Mouse (Mus musculus): ENCODE data around the gene Glrx5. TPM values are rescaled to one million over a fixed set of nuclear protein-coding genes. Genes with fewer than 3 reads are reported as not detected.

The Glrx5 gene
- total and polyA plus RNA-seq, 2 experiments from 2014 or later, result 35.8 to 185 TPM

GRCm38 (mm10) chr12:104997159-104997558 is 35.3 kb upstream of the Glrx5 start:
- ATAC-seq (ENCODE audit: low FRiP score), result no peak
- Histone ChIP-seq H3K4me1 (ENCODE audit: insufficient read depth, low read length) (no peaks in the 10 kb centered on the region), H3K27me3 (ENCODE audit: insufficient read depth, low read length) (no peaks in the 10 kb centered on the region), H3K27ac (ENCODE audit: low read depth, low read length) (no peak overlapping the region), H3K4me2 (ENCODE audit: low read depth, low read length, poor library complexity, severe bottlenecking) (no peak overlapping the region), H3K4me3 (ENCODE audit: low read depth, low read length) (no peak overlapping the region), H3K9me3 (ENCODE audit: low read length) (no peaks in the 10 kb centered on the region), H3K9ac (replicated peaks; ENCODE audit: low read length, poor library complexity, severe bottlenecking) (no peak overlapping the region), H3K36me3 (ENCODE audit: insufficient read depth, low read length) (no peaks in the 10 kb centered on the region)
- WGBS, result 78% methylated on average over 10 of the region's 10 CpGs
- TF ChIP-seq CTCF (IDR thresholded peaks at IDR 0.05), result no peak
- DNase-seq (ENCODE audit: low spot score), result no peak

GRCm38 (mm10) chr12:104997641-104998293 is 34.7 kb upstream of the Glrx5 start:
- H3K9me3 ChIP-seq (ENCODE audit: low read length), result no peaks in the 10 kb centered on the region
- H3K4me2 ChIP-seq (ENCODE audit: low read depth, low read length, poor library complexity, severe bottlenecking), result no peak overlapping the region
- no peak overlapping the region for H3K27ac ChIP-seq (ENCODE audit: low read depth, low read length)
- no peaks in the 10 kb centered on the region for H3K4me1 ChIP-seq (ENCODE audit: insufficient read depth, low read length)
- no peak for TF ChIP-seq CTCF (IDR thresholded peaks at IDR 0.05)
- H3K36me3 ChIP-seq (ENCODE audit: insufficient read depth, low read length), result no peaks in the 10 kb centered on the region
- ATAC-seq (ENCODE audit: low FRiP score) (no peak), DNase-seq (ENCODE audit: low spot score) (no peak)
- H3K9ac ChIP-seq (replicated peaks; ENCODE audit: low read length, poor library complexity, severe bottlenecking), result no peak overlapping the region
- WGBS, result 80% methylated on average over 10 of the region's 10 CpGs
- H3K27me3 ChIP-seq (ENCODE audit: insufficient read depth, low read length), result no peaks in the 10 kb centered on the region
- H3K4me3 ChIP-seq (ENCODE audit: low read depth, low read length), result no peak overlapping the region

GRCm38 (mm10) chr12:104998541-104998940 is 33.9 kb upstream of the Glrx5 start:
- ATAC-seq (ENCODE audit: low FRiP score), result no peak

DNA sequence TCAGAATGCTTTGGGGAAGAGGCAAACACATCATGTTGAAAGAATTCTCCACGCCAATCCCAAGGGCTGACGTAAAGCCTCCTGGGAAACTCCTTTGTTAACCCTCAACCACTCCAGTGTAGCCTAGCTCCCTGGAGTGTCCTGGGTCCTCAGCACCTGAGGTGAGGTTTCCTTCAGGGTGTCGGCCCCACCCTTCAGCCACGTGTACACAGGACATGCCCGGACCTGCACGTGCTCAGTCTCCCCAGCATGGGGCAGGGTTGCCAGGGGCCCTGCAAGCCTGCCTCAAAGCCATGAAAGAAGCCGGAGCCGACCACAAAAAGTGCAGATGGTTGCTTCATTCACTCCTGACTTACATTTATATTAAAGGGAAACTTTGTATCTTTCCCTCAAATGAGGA is 33.3 kb upstream of the Glrx5 start:
- DNase-seq (ENCODE audit: low spot score) (no peak), ATAC-seq (ENCODE audit: low FRiP score) (no peak)
- no peak overlapping the region for H3K4me2 ChIP-seq (ENCODE audit: low read depth, low read length, poor library complexity, severe bottlenecking)
- TF ChIP-seq CTCF (IDR thresholded peaks at IDR 0.05), result no peak
- H3K9ac ChIP-seq (replicated peaks; ENCODE audit: low read length, poor library complexity, severe bottlenecking), result no peak overlapping the region
- H3K36me3 ChIP-seq (ENCODE audit: insufficient read depth, low read length), result no peaks in the 10 kb centered on the region
- whole genome bisulfite sequencing, result 41% methylated on average over 8 of the region's 8 CpGs
- no peaks in the 10 kb centered on the region for H3K4me1 ChIP-seq (ENCODE audit: insufficient read depth, low read length)
- H3K9me3 ChIP-seq (ENCODE audit: low read length), result no peaks in the 10 kb centered on the region
- H3K27ac ChIP-seq (ENCODE audit: low read depth, low read length), result no peak overlapping the region
- no peaks in the 10 kb centered on the region for H3K27me3 ChIP-seq (ENCODE audit: insufficient read depth, low read length)
- no peak overlapping the region for H3K4me3 ChIP-seq (ENCODE audit: low read depth, low read length)

More at GRCm38 (mm10) chr12:104998541-104998940, 33.9 kb upstream of the Glrx5 start:
- Histone ChIP-seq H3K27me3 (ENCODE audit: insufficient read depth, low read length) (no peaks in the 10 kb centered on the region), H3K27ac (ENCODE audit: low read depth, low read length) (no peak overlapping the region), H3K4me2 (ENCODE audit: low read depth, low read length, poor library complexity, severe bottlenecking) (no peak overlapping the region), H3K4me1 (ENCODE audit: insufficient read depth, low read length) (no peaks in the 10 kb centered on the region), H3K9ac (replicated peaks; ENCODE audit: low read length, poor library complexity, severe bottlenecking) (no peak overlapping the region), H3K9me3 (ENCODE audit: low read length) (no peaks in the 10 kb centered on the region), H3K36me3 (ENCODE audit: insufficient read depth, low read length) (no peaks in the 10 kb centered on the region), H3K4me3 (ENCODE audit: low read depth, low read length) (no peak overlapping the region)
- WGBS, result 36% methylated on average over 6 of the region's 6 CpGs
- TF ChIP-seq CTCF (IDR thresholded peaks at IDR 0.05), result no peak
- no peak for DNase-seq (ENCODE audit: low spot score)

DNA sequence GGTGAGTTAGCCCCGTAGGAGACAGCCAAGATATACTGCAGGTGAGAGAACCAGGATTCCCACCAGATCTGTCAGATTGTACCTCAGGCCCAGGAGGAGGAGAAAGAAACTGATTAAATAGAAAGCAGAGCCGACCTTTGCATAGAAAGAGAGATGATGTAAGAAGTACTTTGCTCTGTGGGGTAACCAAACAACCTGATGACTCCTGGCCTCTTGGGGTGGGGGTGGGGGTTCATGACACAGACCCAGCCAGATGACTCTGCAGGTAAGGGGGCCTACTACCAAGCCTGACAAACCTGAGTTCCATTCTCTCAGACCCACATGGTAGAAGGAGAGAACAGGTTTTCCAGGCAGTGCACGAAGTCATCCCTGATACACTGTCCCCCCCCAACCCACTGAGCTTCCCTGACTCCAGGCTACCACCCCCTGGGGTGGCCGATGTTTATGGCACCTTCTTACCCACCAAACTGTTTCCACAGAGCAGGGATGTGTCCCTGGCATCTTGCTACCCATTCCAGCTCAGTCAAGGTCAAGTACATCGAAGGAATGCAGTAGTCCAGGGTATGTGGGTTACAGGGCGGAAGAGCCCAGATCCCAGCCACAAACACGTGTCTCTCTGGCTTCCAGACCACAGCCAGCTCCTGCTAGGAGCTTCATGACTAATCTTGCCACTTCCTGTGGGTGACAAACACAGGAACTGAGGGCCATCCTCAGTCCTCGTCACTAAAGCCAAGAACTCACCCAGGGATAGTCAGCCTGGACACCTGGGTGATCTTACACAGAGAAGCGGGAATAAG is 31.8 kb upstream of the Glrx5 start:
- TF ChIP-seq CTCF (IDR thresholded peaks at IDR 0.05), result no peak

GRCm38 (mm10) chr12:105001317-105001716 is 31.2 kb upstream of the Glrx5 start:
- Histone ChIP-seq H3K4me2 (ENCODE audit: low read depth, low read length, poor library complexity, severe bottlenecking) (no peak overlapping the region), H3K4me1 (ENCODE audit: insufficient read depth, low read length) (no peaks in the 10 kb centered on the region), H3K9me3 (ENCODE audit: low read length) (no peaks in the 10 kb centered on the region), H3K9ac (replicated peaks; ENCODE audit: low read length, poor library complexity, severe bottlenecking) (no peak overlapping the region), H3K27me3 (ENCODE audit: insufficient read depth, low read length) (no peaks in the 10 kb centered on the region), H3K36me3 (ENCODE audit: insufficient read depth, low read length) (no peaks in the 10 kb centered on the region), H3K4me3 (ENCODE audit: low read depth, low read length) (no peak overlapping the region), H3K27ac (ENCODE audit: low read depth, low read length) (no peak overlapping the region)
- DNase-seq (ENCODE audit: low spot score) (no peak), ATAC-seq (ENCODE audit: low FRiP score) (no peak)
- 90% methylated on average over 9 of the region's 9 CpGs for WGBS
- no peak for TF ChIP-seq CTCF (IDR thresholded peaks at IDR 0.05)

More for the DNA sequence above, 31.8 kb upstream of the Glrx5 start:
- DNase-seq (ENCODE audit: low spot score), result no peak
- Histone ChIP-seq H3K9me3 (ENCODE audit: low read length) (no peaks in the 10 kb centered on the region), H3K36me3 (ENCODE audit: insufficient read depth, low read length) (no peaks in the 10 kb centered on the region), H3K27ac (ENCODE audit: low read depth, low read length) (no peak overlapping the region), H3K27me3 (ENCODE audit: insufficient read depth, low read length) (no peaks in the 10 kb centered on the region), H3K4me1 (ENCODE audit: insufficient read depth, low read length) (no peaks in the 10 kb centered on the region), H3K4me2 (ENCODE audit: low read depth, low read length, poor library complexity, severe bottlenecking) (no peak overlapping the region), H3K9ac (replicated peaks; ENCODE audit: low read length, poor library complexity, severe bottlenecking) (no peak overlapping the region), H3K4me3 (ENCODE audit: low read depth, low read length) (no peak overlapping the region)
- no peak for ATAC-seq (ENCODE audit: low FRiP score)
- 84% methylated on average over 9 of the region's 9 CpGs for WGBS
